Mouse (Mus musculus) layer of hippocampus, adult 6 months (tissue): ENCODE results near the gene F12. TPM values are rescaled to one million over a fixed set of nuclear protein-coding genes. Genes with fewer than 3 reads are reported as not detected.

Source experiments
- long read RNA-seq, 2 experiments: library from polyadenylated mRNA; unstranded; transcript quantifications; one replicate each; pipeline ENCODE4 v2.0.0; 2019 to 2020
- microRNA-seq: library from miRNA; unstranded; fragments of <30 nt; microRNA quantifications from one replicate; pipeline ENCODE4 v1.2.0, GENCODE M21; 2020
- polyA plus RNA-seq: library from polyadenylated mRNA; unstranded; fragments of <200 nt; fragmentation: Nextera tagmentation; gene quantifications from 2 replicates; pipeline ENCODE4 v1.2.3, GENCODE M21; 2021

The F12 gene
- polyA plus RNA-seq: 0.06 and 0.24 TPM in 2 replicates
- long read RNA-seq, experiment 1: 0 reads
- long read RNA-seq, experiment 2, partial matches to known transcripts: 1 of 2 reads
- long read RNA-seq, experiment 2, other reads (novel, unspliced or antisense): 1 of 2 reads

DNA sequence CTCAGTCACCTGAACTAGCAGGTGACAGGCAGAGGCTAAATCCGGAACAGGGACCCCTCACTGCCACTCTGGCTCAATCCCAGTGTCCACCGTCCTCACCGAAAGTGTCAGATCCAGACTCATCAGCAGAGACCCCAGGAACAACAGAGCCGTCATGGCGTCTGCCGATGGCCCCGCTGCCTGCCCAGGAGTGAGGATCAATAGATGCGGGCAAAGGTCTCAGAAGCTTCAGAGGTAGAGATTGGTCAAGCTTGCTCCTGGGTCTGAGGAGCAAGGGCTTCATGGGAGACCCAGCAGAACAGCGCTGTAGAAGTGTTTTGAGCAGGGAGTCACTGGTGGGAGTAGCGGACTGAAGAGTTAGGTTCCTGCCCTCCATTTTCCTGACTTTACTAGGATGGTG is at the start of gene F12:
TSS of gene F12 (minus strand) at position 181 of the 400 bp plus-strand sequence.

DNA sequence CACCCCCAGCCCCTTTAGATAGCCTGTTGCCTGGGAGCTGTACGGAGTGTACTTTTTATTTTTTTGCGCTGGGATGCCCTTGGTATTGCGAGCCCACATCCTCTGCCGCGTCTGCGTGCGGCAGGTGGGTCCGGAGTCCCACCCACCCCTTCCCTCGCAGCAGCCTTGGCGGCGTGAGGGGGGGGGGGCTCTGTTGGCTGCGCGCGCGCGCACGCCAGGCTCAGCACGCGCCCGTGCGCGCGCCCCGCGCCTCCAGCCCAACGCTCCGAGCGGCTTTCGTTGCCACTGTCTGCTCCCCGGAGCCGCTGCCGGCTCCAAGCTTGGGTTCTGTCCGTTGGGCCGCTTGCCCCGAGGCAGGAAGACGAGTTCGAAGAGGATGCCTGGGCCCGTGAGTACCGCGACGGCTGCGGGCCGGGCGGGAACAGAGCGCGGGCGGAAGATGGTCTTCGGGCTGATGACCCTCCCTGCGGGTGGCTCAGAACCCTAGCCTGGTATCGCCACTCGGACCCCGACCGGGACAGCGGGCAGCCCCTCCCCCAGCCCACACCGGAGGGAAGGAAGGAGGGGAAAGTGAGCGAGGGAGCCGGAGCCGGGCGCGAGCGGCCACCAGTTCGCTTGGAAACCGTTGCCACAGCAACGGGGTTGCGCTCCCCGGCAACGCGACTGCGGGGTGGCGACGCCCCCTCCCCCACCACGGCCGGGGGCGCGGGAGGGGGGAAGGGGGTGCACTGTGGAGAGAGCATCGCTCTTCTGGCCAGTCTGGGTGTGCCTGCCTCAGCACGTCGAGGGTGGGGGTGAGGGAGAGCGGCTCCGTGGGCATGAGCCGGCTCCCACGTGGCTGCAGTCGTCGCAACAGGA is 37.7 kb upstream of the F12 start, which contains the start of gene Prr7:
TSS of gene Prr7 (plus strand) at position 241 of the 858 bp plus-strand sequence.

DNA sequence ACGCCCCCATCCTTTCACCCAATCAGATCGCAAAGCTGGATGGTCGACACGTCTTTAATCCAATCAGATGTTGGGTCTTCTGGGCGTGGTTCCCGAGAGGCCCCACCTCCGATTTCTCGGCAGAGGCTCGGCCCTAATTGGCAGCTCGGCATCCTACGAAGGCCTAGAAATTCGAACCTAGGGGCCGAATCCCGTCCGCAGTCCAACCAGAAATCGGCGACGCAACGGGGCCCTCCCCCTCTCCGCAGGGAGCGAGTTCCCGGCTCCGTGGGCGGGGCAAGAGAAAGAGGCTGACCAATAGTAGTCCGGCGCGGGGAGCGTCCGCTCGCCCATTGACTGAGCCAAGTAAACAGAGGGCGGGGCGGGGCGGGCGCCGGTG is 18.3 kb upstream of the F12 start, which contains the start of gene Grk6:
TSS of gene Grk6 (plus strand) at position 136 of the 379 bp plus-strand sequence.

DNA sequence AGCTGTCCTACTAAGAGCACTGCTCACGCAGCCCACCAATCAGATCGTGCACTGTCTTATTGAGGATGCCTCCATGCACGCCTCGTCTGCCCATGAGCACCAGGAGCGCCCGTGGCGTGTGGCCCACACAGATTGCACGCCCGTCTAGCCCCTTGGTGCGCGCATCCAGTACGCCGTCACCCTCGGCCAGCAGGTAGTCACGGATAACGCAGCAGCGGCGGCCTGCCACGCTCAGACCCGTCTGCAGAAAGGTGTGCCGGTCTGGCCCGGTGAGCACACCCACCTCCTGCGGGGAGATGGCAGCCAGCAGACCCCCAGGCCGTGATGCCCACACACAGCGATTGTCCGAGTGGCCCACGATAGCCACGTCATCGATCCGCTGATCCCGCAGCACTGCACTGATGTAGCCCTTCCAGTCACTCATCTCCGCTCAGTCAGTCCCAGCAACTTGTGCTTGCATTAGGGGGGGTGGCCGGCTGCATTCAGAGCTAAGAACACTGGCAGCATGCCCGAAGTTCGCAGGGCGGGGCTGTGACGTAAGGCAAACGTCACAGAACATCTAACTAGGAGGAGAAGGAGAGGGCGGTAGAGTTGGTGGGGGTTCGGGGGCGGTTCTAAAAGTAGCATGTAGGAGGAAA is 11.7 kb downstream of the F12 start, which contains the start of gene Pfn3:
TSS of gene Pfn3 (minus strand) at position 490 of the 638 bp plus-strand sequence.

DNA sequence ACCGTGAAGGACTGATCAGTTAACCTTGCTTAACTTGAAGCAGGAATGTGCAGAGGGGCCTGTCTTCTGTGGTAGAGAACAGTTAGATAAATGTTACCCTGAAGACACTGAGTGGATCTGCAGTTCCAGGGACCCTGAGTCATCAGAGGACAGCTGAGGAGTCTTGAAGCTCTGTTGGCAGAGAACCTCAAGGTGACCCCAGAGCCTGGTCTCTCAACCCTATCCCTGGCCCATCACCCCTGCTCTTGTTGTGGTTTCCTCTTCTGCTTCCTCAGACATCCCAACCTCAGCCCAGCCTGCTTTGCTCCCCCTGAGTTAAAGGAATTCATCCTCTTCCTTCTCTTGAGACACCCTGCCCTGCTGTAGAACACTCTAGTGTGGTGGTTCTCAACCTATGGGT is 28.5 kb downstream of the F12 start, which contains the start of gene Slc34a1:
TSS of gene Slc34a1 (plus strand) at position 100 of the 400 bp plus-strand sequence.

DNA sequence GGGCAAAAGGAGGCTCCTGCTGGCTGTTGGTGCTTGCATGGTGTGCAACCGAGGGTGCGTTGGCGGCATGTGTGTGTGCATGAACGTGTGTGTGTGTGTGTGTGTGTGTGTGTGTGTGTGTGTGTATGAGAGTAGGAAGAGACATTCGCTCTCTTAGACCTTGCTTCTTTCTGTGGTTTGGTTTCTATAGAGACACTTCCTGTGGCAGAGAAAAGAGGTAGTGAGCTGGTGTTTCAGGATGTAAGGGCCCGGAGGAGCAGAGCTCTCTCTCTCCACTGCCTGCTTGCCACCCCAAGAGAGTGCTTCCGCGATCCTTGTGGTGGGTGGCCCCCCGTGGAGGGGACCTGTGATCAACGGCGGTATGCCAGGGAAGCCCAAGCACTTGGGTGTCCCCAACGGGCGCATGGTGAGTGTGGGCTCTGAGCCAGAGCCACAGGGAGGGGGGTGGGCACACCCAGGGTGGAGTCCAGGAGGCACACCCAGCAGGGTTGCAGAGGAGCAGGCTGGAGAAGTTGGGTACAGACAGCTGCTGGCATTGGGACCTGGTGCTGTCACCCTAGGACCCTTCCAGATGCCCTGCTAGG is 57.0 kb downstream of the F12 start, which contains the start of gene Rgs14:
TSS of gene Rgs14 (plus strand) at position 202 of the 584 bp plus-strand sequence.

Small RNA genes lying within 50 kb of the gene (microRNA-seq; reads per million reads assigned to microRNA genes)
- gene Mir6943: 5.4 reads per million, percentile 19 among the genes with 10 or more reads in this experiment

Other genes with a start within 250 kb of the F12 start
- 23.9 and 24.2 TPM in 2 replicates for gene Nsd1, start 217.0 kb downstream of the F12 start, polyA plus RNA-seq
- 186 and 202 TPM in 2 replicates for gene Prelid1, start 106.3 kb downstream of the F12 start, polyA plus RNA-seq
- gene Rab24, start 104.8 kb downstream of the F12 start, polyA plus RNA-seq: 98.9 and 112 TPM in 2 replicates
- 0.82 and 1.2 TPM in 2 replicates for gene Mxd3, start 97.0 kb downstream of the F12 start, polyA plus RNA-seq
- 34.0 and 39.1 TPM in 2 replicates for gene Lman2, start 64.0 kb downstream of the F12 start, polyA plus RNA-seq
- 82.4 and 84.1 TPM in 2 replicates for gene Rgs14, start 57.1 kb downstream of the F12 start, polyA plus RNA-seq
- gene Slc34a1, start 28.6 kb downstream of the F12 start, polyA plus RNA-seq: not detected in 2 replicates
- 0.60 and 0.63 TPM in 2 replicates for gene Pfn3, start 11.6 kb downstream of the F12 start, polyA plus RNA-seq
- gene Grk6, start 18.3 kb upstream of the F12 start, polyA plus RNA-seq: 4.7 and 5.0 TPM in 2 replicates
- 10.1 and 19.9 TPM in 2 replicates for gene Prr7, start 37.5 kb upstream of the F12 start, polyA plus RNA-seq
- gene Dbn1, start 61.3 kb upstream of the F12 start, polyA plus RNA-seq: 77.0 and 77.4 TPM in 2 replicates
- 72.8 and 76.0 TPM in 2 replicates for gene Pdlim7, start 86.9 kb upstream of the F12 start, polyA plus RNA-seq
- gene Dok3, start 102.5 kb upstream of the F12 start, polyA plus RNA-seq: 0.36 and 0.55 TPM in 2 replicates
- 38.0 and 38.6 TPM in 2 replicates for gene Ddx41, start 109.9 kb upstream of the F12 start, polyA plus RNA-seq
- 2.9 and 3.3 TPM in 2 replicates for gene Fam193b, start 144.3 kb upstream of the F12 start, polyA plus RNA-seq
- gene Tmed9, start 146.9 kb upstream of the F12 start, polyA plus RNA-seq: 33.6 and 40.8 TPM in 2 replicates
- 16.6 and 17.8 TPM in 2 replicates for gene B4galt7, start 173.1 kb upstream of the F12 start, polyA plus RNA-seq
- 52.2 and 57.9 TPM in 2 replicates for gene Caml, start 196.2 kb upstream of the F12 start, polyA plus RNA-seq
- gene Ddx46, start 208.2 kb upstream of the F12 start, polyA plus RNA-seq: 11.7 and 11.8 TPM in 2 replicates